ENCODE assay signal across 21 mouse cellular contexts in the genomic region with DNA sequence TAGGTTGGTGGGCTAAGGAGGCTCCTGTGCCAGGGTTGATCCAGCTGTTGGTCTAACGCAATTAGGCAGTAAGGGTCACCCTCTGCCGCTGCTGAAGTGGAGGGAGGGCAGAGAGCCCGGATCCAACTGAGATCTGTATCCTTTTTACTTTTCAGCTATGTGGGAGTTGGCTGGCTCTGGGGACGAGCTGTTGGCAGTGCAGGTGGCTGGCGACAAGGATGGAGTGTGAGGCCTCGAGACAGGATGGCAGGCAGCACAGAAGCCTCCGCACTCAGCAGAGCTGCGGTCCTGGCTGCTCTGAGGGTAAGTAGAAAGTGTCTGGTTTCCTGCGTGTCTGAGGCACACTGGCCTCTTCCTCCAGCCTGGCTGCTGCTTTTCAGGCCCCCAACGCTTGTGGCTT. TPM values are rescaled to one million over a fixed set of nuclear protein-coding genes. Genes with fewer than 3 reads are reported as not detected.
DNase-seq lines count a peak whose midpoint lies in the region; ATAC-seq lines count a peak whose summit lies in the region.
"Had no signal": no experiment of that assay in that cellular context is flagged by ENCODE, and none has a peak within 500 bp of the region (broad histone marks: within the 10 kb centered on the region; RNA-seq: fewer than 3 reads in every experiment).

No protein-coding gene starts in this region.

- no peak overlapping the region for H3K27ac ChIP-seq in intestine, embryonic 16.5 days (ENCODE audit: low read length)
- no peak overlapping the region for H3K27ac ChIP-seq in intestine, embryonic 15.5 days
- H3K27ac ChIP-seq: embryonic facial prominence, embryonic 15.5 days; hindbrain, embryonic 14.5 days; limb, embryonic 12.5 days; stomach, embryonic 15.5 days had no signal

- H3K4me1 ChIP-seq in intestine, embryonic 16.5 days (ENCODE audit: control insufficient read depth, insufficient read depth, low read length): peaks cover 4% of the 10 kb centered on the region; the same call in 1 of the 2 replicates
- no peaks in the 10 kb centered on the region; the same call in 1 of the 2 replicates for H3K4me1 ChIP-seq in intestine, embryonic 15.5 days (replicated peaks)
- H3K4me1 ChIP-seq: embryonic facial prominence, embryonic 15.5 days; limb, embryonic 12.5 days; stomach, embryonic 15.5 days had no signal

- peak; percentile 43 for DNase-seq in right cerebral cortex, adult 18-20 months
- no peak for DNase-seq in right cerebral cortex, postnatal 14 days
- peak; percentile 64 for DNase-seq in thymus, postnatal 0 days (ENCODE audit: low spot score)
- no peak for DNase-seq in lung, postnatal 36 days
- DNase-seq in kidney, postnatal 4 days: no peak
- DNase-seq: adrenal gland, adult 2 months; B cell, adult 2 months; cerebellum, postnatal 14 days; heart, adult 18-20 months; heart, postnatal 36 days; kidney, postnatal 14 days; layer of hippocampus, adult 9-11 months; lung, adult 2 months had no signal

- 85% methylated on average over 10 of the region's 10 CpGs for WGBS in intestine, embryonic 16.5 days
- 77% methylated on average over 10 of the region's 10 CpGs for WGBS in intestine, embryonic 15.5 days

- H3K4me3 ChIP-seq in intestine, embryonic 16.5 days (ENCODE audit: low read length): no peak overlapping the region
- no peak overlapping the region for H3K4me3 ChIP-seq in intestine, embryonic 15.5 days (replicated peaks)
- H3K4me3 ChIP-seq: embryonic facial prominence, embryonic 15.5 days; limb, embryonic 12.5 days; stomach, embryonic 15.5 days had no signal

- no peaks in the 10 kb centered on the region for H3K27me3 ChIP-seq in intestine, embryonic 16.5 days (replicated peaks; ENCODE audit: control insufficient read depth, insufficient read depth, low read length)
- H3K27me3 ChIP-seq in intestine, embryonic 15.5 days (replicated peaks): no peaks in the 10 kb centered on the region
- H3K27me3 ChIP-seq: embryonic facial prominence, embryonic 15.5 days; limb, embryonic 12.5 days; stomach, embryonic 15.5 days had no signal

- peaks cover 16% of the 10 kb centered on the region for H3K36me3 ChIP-seq in intestine, embryonic 16.5 days (ENCODE audit: control insufficient read depth, insufficient read depth, low read length)
- H3K36me3 ChIP-seq in intestine, embryonic 15.5 days: peaks cover 52% of the 10 kb centered on the region

- no peaks in the 10 kb centered on the region for H3K9me3 ChIP-seq in intestine, embryonic 16.5 days (ENCODE audit: control insufficient read depth, low read length)
- H3K9me3 ChIP-seq in intestine, embryonic 15.5 days: no peaks in the 10 kb centered on the region
- H3K9me3 ChIP-seq: embryonic facial prominence, embryonic 15.5 days; limb, embryonic 12.5 days; stomach, embryonic 15.5 days had no signal

- no peak for ATAC-seq in intestine, embryonic 16.5 days
- ATAC-seq in intestine, embryonic 15.5 days: no peak
- ATAC-seq: intestine, postnatal 0 days; midbrain, embryonic 16.5 days had no signal

- peak overlapping the region; percentile 32; the same call in 1 of the 2 replicates for H3K9ac ChIP-seq in intestine, embryonic 16.5 days (ENCODE audit: low read depth, low read length)
- H3K9ac ChIP-seq in intestine, embryonic 15.5 days: no peak overlapping the region
- H3K9ac ChIP-seq: embryonic facial prominence, embryonic 15.5 days; hindbrain, embryonic 14.5 days; limb, embryonic 12.5 days; stomach, embryonic 15.5 days had no signal

- no peak overlapping the region for H3K4me2 ChIP-seq in intestine, embryonic 16.5 days (ENCODE audit: low read depth, low read length)
- no peak overlapping the region for H3K4me2 ChIP-seq in intestine, embryonic 15.5 days (replicated peaks)
- H3K4me2 ChIP-seq: embryonic facial prominence, embryonic 15.5 days; hindbrain, embryonic 14.5 days; limb, embryonic 12.5 days; stomach, embryonic 15.5 days had no signal

RNA-seq across cellular contexts. Expression of a gene that starts 8.6 kb away (rescaled TPM):
- 125 and 141 TPM in 2 replicates for polyA plus RNA-seq in intestine, embryonic 16.5 days (2015; fragmentation: Nextera tagmentation; extraction: Ambion mirVana)
- polyA plus RNA-seq in intestine, embryonic 15.5 days (2015; fragmentation: Nextera tagmentation; extraction: Ambion mirVana): 81.9 and 92.8 TPM in 2 replicates
- 39.0 and 39.5 TPM in 2 replicates for polyA plus RNA-seq in thymus, postnatal 0 days (2015; fragmentation: Nextera tagmentation; extraction: Ambion mirVana)

RNA-seq across cellular contexts. Expression of a gene that starts 24.5 kb away (rescaled TPM):
- 116 and 121 TPM in 2 replicates for polyA plus RNA-seq in intestine, embryonic 16.5 days (2015; fragmentation: Nextera tagmentation; extraction: Ambion mirVana)
- polyA plus RNA-seq in intestine, embryonic 15.5 days (2015; fragmentation: Nextera tagmentation; extraction: Ambion mirVana): 84.7 and 86.9 TPM in 2 replicates
- 1.0 and 1.5 TPM in 2 replicates for polyA plus RNA-seq in thymus, postnatal 0 days (2015; fragmentation: Nextera tagmentation; extraction: Ambion mirVana)
- polyA plus RNA-seq: adrenal gland, adult 2 months had no signal

RNA-seq across cellular contexts. Expression of a gene that starts 30.3 kb away (rescaled TPM):
- polyA plus RNA-seq in intestine, embryonic 16.5 days (2015; fragmentation: Nextera tagmentation; extraction: Ambion mirVana): 13.2 and 13.8 TPM in 2 replicates
- 13.3 and 15.1 TPM in 2 replicates for polyA plus RNA-seq in intestine, embryonic 15.5 days (2015; fragmentation: Nextera tagmentation; extraction: Ambion mirVana)
- polyA plus RNA-seq in thymus, postnatal 0 days (2015; fragmentation: Nextera tagmentation; extraction: Ambion mirVana): 19.2 and 21.9 TPM in 2 replicates

RNA-seq across cellular contexts. Expression of a gene that starts 36.1 kb away (rescaled TPM):
- polyA plus RNA-seq in intestine, embryonic 16.5 days (2015; fragmentation: Nextera tagmentation; extraction: Ambion mirVana): 68.1 and 70.1 TPM in 2 replicates
- polyA plus RNA-seq in intestine, embryonic 15.5 days (2015; fragmentation: Nextera tagmentation; extraction: Ambion mirVana): 64.2 and 66.7 TPM in 2 replicates
- polyA plus RNA-seq in thymus, postnatal 0 days (2015; fragmentation: Nextera tagmentation; extraction: Ambion mirVana): 105 and 116 TPM in 2 replicates

Comparison
In these comparisons a context has a peak if more than half of its experiments do, and no peak if none do; other contexts are left out.
1. DNase-seq: peak in right cerebral cortex, adult 18-20 months (single experiment) and thymus, postnatal 0 days (single experiment); none in right cerebral cortex, postnatal 14 days (single experiment), lung, postnatal 36 days (single experiment) and kidney, postnatal 4 days (0 of 2).
2. RNA of a gene that starts 24.5 kb away (polyA plus RNA-seq): 116 to 121 TPM in intestine, embryonic 16.5 days and 84.7 to 86.9 TPM in intestine, embryonic 15.5 days; 1.0 to 1.5 TPM in thymus, postnatal 0 days; every median in the first group is over 10 times any median in the second.